In the genomic region with DNA sequence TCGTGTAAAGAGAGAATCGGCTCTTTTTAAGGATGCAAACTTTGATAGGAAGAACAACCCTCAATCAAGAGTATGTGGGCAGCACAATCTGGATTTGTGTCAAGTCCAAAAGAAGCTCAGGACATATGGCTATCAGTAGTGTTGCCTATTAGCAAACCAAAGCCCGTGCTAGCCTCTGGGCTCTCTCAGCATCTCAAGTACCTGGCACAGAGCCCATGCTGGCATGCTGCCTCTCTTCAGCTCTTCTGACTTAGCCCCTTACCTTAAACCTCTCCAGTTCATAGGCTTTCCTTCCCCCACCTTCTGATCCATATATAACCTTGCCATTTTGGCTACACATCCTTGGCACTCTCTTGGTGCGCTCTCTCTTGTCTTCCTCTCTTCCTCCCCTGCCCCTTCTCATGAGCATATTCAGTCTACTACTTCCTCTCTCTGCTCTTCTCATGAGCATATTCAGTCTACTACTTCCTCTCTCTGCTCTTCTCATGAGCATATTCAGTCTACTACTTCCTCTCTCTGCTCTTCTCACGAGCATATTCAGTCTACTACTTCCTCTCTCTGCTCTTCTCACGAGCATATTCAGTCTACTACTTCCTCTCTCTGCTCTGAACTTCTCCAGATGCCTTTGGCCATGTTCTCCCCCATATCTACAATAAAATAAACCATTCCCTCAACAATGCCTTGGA, we compare ENCODE assay signal across 7 mouse cellular contexts. TPM values are rescaled to one million over a fixed set of nuclear protein-coding genes. Genes with fewer than 3 reads are reported as not detected.
DNase-seq lines count a peak whose midpoint lies in the region; ATAC-seq lines count a peak whose summit lies in the region.
"Not testable (repeated sequence)": the region's sequence is repeated elsewhere in the genome, so short reads cannot be mapped to it uniquely, and the experiment has no call there.

No protein-coding gene starts in this region.

- DNase-seq in cerebellum, adult 11-12 months, result peak; percentile 73
- peak; percentile 82 to 86 for DNase-seq in cerebellum, postnatal 14 days
- DNase-seq in frontal cortex, postnatal 36 days (ENCODE audit: low spot score in 2 of 2), result peak; percentile 27 to 51
- peak; percentile 31 for DNase-seq in layer of hippocampus, adult 11-12 months (ENCODE audit: low spot score)
- DNase-seq in left cerebral cortex, postnatal 10 days (ENCODE audit: extremely low spot score in 1 of 2, low spot score in 2 of 2), result peak; percentile 28 to 58
- peak; percentile 33 to 47 for DNase-seq in right cerebral cortex, adult 2 months (ENCODE audit: low spot score in 2 of 2)

- intact Hi-C loops in left cerebral cortex, postnatal 10 days (cut with DNase I), result not testable (repeated sequence)

- ATAC-seq in megakaryocyte, adult 5-6 weeks (ENCODE audit: poor library complexity, severe bottlenecking), result peak; percentile 97

RNA-seq across cellular contexts. Expression of a gene that starts 51.5 kb away (rescaled TPM):
- 100 to 1,000 TPM; 142 to 150 TPM for total RNA-seq in left cerebral cortex, postnatal 10 days (2021)
- total RNA-seq in megakaryocyte, adult 5-6 weeks (2015), result 69.0 and 85.1 TPM in 2 replicates
- total RNA-seq in megakaryocyte, adult 5-6 weeks (2017), result 103 and 141 TPM in 2 replicates

Comparison
In these comparisons a context has a peak if more than half of its experiments do, and no peak if none do; other contexts are left out.
1. Peak in every context shown above with its lines: DNase-seq and ATAC-seq.
2. DNase-seq: peak in every context shown above with its lines; median percentile 84 in cerebellum, postnatal 14 days; 73 in cerebellum, adult 11-12 months; 43 in left cerebral cortex, postnatal 10 days; 40 in right cerebral cortex, adult 2 months; 39 in frontal cortex, postnatal 36 days; 31 in layer of hippocampus, adult 11-12 months.